Mouse (Mus musculus): Measurements from ENCODE around the gene Sult2a7.

Sult2a7 gene

DNA sequence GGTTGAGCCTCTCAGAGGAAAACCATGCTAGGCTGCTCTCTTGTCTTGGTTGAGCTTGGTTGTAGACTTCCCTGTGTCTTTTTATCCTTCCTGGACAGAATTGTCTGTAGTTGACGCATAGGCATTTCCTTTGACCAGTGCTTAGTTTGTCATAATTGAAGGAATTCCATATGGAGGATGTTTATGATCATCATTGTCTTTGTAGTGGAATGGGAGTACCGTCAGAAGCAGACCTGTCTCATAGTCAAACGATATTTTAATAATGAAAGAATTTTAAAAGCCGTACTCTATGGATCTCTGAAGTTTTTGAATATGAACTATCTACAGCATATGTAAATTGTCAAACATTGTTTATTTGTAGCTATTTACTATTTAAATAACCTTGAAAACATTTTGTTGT is at the start of gene Sult2a7:
TSS of gene Sult2a7 (minus strand) at position 101 of the 400 bp plus-strand sequence.
- no peak for DNase-seq (ENCODE audit: low read depth, low spot score)

DNA sequence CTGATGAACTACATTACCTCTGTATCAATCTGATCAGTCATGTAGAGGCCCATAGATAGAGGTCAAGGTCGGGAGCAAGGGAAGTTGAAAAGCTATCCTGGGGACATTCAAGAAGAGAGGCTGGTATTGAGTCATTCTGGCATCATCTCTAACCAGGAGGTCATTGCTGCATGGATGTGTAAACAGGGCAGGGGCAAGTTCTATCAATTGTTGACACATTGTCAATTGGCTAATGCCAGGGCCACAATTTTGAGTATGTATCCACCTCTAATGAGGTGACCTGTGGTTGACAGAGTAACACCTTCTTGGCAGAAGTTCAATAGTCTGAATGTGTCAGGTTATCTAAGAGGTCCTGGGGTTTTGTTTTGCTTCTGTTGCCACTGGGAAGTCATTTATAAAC is 31.2 kb upstream of the Sult2a7 start:
- DNase-seq (ENCODE audit: low read depth, low spot score) = no peak

DNA sequence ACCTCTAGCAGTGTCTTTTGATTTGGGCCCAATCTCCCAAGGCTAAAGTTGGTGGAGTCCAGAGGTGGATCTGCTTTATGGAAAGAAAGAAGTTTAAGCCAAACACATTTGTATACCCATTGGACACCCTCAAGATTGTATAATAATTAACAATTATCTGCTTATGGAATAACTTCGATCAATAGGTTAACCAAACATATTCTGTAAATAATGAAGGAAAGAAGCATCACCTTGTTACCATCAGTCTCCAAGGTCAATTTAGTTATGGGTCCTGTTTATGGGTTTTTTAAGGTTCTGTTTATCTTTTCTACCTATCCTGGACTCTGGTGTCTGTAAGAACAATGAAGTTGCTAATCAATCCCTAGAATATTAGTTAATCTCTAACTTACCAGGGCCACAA is 28.6 kb upstream of the Sult2a7 start:
- no peak for DNase-seq (ENCODE audit: low read depth, low spot score)

DNA sequence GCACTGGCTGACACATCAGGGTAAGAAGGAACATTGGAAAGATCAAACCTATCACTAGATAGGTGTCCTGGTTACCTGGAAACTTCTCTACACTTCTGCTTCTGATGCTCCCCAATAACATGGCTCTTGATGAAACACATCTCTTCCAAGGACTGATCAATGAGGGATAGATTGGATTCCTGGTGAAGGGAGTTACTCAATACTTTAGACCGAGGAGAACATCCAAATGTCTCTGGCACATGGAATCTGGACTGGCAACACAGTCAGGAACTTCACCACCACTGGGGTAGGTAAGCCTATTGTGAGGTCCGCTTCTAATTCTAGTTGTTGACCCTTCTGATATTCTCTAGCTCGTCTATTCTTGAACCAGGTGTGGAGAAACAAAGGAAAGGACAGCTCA is 24.3 kb upstream of the Sult2a7 start:
- DNase-seq (ENCODE audit: low read depth, low spot score) = no peak

DNA sequence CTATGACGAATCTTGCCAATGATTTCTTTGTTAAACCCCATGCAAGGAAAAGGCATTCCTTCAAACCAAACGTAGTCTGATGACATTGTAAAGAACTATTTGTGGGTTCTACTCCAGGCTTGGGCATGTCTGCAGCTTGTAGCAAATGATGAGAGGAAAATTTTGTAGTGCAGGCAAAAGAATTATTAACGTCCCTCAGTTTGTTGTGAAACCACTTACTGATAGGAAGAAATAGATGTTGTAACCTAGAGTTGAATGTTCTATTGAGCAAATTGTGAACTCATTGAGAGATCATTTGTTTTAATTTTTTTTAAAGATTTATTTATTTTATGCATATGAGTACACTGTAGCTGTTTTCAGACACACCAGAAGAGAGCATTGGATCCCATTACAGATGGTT is 1.1 kb downstream of the Sult2a7 start:
- DNase-seq (ENCODE audit: low read depth, low spot score) = no peak

DNA sequence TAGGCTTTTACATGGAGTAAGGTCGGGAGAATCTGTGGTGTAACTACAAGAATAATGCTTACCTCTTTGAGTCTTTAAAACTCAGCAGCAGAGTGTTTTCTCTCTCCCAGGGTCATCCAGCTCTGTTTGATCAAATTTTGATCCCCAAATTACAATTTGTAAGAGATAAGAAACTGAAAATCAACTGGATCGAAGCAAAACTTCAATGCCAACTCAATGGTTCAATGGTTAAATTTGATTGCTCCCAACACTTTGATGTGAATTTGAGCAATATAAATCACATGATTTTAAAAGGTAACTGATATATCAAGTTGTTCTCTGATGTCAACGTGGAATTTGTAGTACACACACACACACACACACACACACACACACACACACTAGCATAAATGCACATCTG is 47.5 kb downstream of the Sult2a7 start, which contains the start of gene Sult2a8:
TSS of gene Sult2a8 (minus strand) at position 236 of the 400 bp plus-strand sequence.
- DNase-seq (ENCODE audit: low read depth, low spot score) = no peak

DNA sequence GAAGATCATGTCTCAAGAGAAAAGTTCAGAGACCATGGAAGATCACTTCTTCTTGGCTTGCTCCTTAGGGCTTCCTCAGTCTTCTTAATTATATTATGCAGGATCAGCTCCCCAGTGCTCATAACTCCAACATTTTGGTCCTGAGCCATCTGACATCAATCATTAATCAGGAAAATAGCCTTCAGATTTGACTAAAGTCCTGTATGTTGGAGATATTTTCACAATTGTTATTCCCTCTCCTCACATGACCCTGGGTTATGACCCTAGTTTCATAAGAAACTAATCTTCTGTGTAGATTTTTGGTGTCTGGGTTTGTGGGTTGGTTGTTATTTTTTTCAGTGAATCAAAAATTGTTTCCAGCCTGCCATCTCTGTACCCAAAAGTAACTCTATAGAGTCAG is 54.4 kb downstream of the Sult2a7 start:
- no peak for DNase-seq (ENCODE audit: low read depth, low spot score)

DNA sequence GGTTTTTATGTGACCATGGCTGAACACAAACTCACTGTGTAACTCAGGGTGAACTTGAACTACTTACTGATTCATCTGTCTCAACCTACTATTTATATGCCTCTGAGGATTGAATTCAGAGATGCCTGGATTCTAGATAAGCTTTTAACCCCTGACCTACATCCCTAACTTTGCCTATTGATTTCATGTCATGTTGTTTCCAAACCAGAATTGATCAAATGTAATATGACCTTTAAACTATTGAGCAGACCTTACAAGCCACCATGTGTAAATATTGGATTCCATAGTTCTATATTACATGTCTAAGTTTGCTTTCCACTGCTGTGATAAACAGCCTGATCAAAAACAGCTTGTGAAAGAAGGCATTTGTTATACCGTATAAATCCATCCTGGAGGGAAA is 55.5 kb downstream of the Sult2a7 start:
- DNase-seq (ENCODE audit: low read depth, low spot score) = no peak

DNA sequence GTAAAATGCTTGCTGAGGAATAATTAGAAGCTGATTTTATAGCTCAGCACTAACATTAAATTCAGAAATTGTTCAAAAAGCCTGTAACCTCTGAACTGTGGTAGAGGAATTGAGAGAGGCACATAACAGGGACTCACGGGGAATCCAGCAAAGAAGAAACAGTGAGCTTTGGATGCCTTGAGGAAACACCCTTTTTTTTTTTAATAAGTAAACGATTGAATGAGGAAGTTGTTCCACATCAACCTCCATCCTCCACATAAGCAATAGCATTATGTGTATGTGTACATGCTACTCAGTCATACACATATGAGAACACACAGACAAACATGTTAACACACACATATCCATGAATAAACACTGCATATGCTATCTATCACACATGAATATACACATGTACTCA is 56.0 kb downstream of the Sult2a7 start:
- DNase-seq (ENCODE audit: low read depth, low spot score) = no peak

Measured in 3T3-L1 (cell line).